Comparison of ENCODE assay signal across 18 mouse cellular contexts in genomic region chr12:36072860-36073259, GRCm38 (mm10). TPM values are rescaled to one million over a fixed set of nuclear protein-coding genes. Genes with fewer than 3 reads are reported as not detected.
DNase-seq lines count a peak whose midpoint lies in the region; ATAC-seq and TF ChIP-seq lines count a peak whose summit lies in the region.
"Had no signal": no experiment of that assay in that cellular context is flagged by ENCODE, and none has a peak within 500 bp of the region (broad histone marks: within the 10 kb centered on the region; RNA-seq: fewer than 3 reads in every experiment).

No protein-coding gene starts in this region.

- H3K27ac ChIP-seq in lung, embryonic 14.5 days (ENCODE audit: low read depth) = no peak overlapping the region
- no peak overlapping the region for H3K27ac ChIP-seq in forebrain, embryonic 11.5 days (ENCODE audit: low read depth, low read length)
- H3K27ac ChIP-seq: gastrocnemius, adult 2 months; heart, embryonic 10.5 days; hindbrain, embryonic 10.5 days; left cerebral cortex, adult 2 months had no signal

- H3K4me2 ChIP-seq in lung, embryonic 14.5 days = no peak overlapping the region
- H3K4me2 ChIP-seq in forebrain, embryonic 11.5 days (ENCODE audit: low read depth, low read length, severe bottlenecking) = no peak overlapping the region

- 16% methylated on average over 5 of the region's 5 CpGs for WGBS in lung, embryonic 14.5 days
- 11% methylated on average over 5 of the region's 5 CpGs for WGBS in forebrain, embryonic 11.5 days

- peak; percentile 7 for DNase-seq in embryo, embryonic 10 days (ENCODE audit: low spot score)
- no peak for DNase-seq in embryo, embryonic 9.5 days (ENCODE audit: extremely low spot score)
- peak; percentile 16 for DNase-seq in lung, embryonic 14.5 days
- no peak for DNase-seq in lung, postnatal 14 days
- peak; percentile 31 for DNase-seq in induced T-regulatory cell, adult 2 months (ENCODE audit: low read depth)
- DNase-seq in forebrain, embryonic 11.5 days (ENCODE audit: low spot score) = no peak
- DNase-seq: adrenal gland, adult 2 months; cerebellum, adult 9-10 months; gastrocnemius, adult 2 months; left cerebral cortex, postnatal 4 days; liver; lung, postnatal 10 days had no signal

- H3K9me3 ChIP-seq in lung, embryonic 14.5 days (ENCODE audit: low read depth, low read length) = no peaks in the 10 kb centered on the region
- H3K9me3 ChIP-seq in forebrain, embryonic 11.5 days (ENCODE audit: control insufficient read depth, low read length) = no peaks in the 10 kb centered on the region
- H3K9me3 ChIP-seq: heart, embryonic 10.5 days; hindbrain, embryonic 10.5 days had no signal

- ATAC-seq in lung, embryonic 14.5 days (ENCODE audit: insufficient read depth) = no peak
- ATAC-seq in CD4-positive, CD25-positive, alpha-beta regulatory T cell, adult 4 months = peak; percentile 85
- no peak for ATAC-seq in frontal cortex, adult (ENCODE audit: low TSS enrichment)
- ATAC-seq in forebrain, embryonic 11.5 days (replicated peaks; ENCODE audit: low FRiP score) = no peak

- TF ChIP-seq CTCF in lung, embryonic 14.5 days (IDR thresholded peaks at IDR 0.05; ENCODE audit: low read depth) = no peak

- H3K36me3 ChIP-seq in lung, embryonic 14.5 days (ENCODE audit: insufficient read depth) = no peaks in the 10 kb centered on the region
- no peaks in the 10 kb centered on the region for H3K36me3 ChIP-seq in forebrain, embryonic 11.5 days (ENCODE audit: control insufficient read depth, insufficient read depth, low read length)
- H3K36me3 ChIP-seq: heart, embryonic 10.5 days; hindbrain, embryonic 10.5 days had no signal

- H3K4me1 ChIP-seq in lung, embryonic 14.5 days (ENCODE audit: insufficient read depth) = no peaks in the 10 kb centered on the region
- no peaks in the 10 kb centered on the region for H3K4me1 ChIP-seq in forebrain, embryonic 11.5 days (replicated peaks; ENCODE audit: control insufficient read depth, insufficient read depth, low read length)

- no peak overlapping the region for H3K9ac ChIP-seq in lung, embryonic 14.5 days
- H3K9ac ChIP-seq in forebrain, embryonic 11.5 days (ENCODE audit: low read length) = no peak overlapping the region

- H3K4me3 ChIP-seq in lung, embryonic 14.5 days (ENCODE audit: low read depth, low read length) = no peak overlapping the region
- H3K4me3 ChIP-seq in forebrain, embryonic 11.5 days (ENCODE audit: low read depth, low read length) = no peak overlapping the region
- H3K4me3 ChIP-seq: gastrocnemius, adult 2 months; heart, embryonic 10.5 days; hindbrain, embryonic 10.5 days; left cerebral cortex, adult 2 months had no signal

- no peaks in the 10 kb centered on the region for H3K27me3 ChIP-seq in lung, embryonic 14.5 days (ENCODE audit: insufficient read depth, low read length)
- H3K27me3 ChIP-seq in forebrain, embryonic 11.5 days (ENCODE audit: control insufficient read depth, insufficient read depth, low read length) = no peaks in the 10 kb centered on the region
- H3K27me3 ChIP-seq: CH12.LX had no signal

RNA-seq across cellular contexts. Expression of gene Tspan13, which starts 30.6 kb away (rescaled TPM):
- polyA plus RNA-seq in lung, embryonic 14.5 days (2014; fragmentation: Nextera tagmentation; extraction: Ambion mirVana) = 108 and 117 TPM in 2 replicates
- polyA plus RNA-seq in CD4-positive, CD25-positive, alpha-beta regulatory T cell, adult 4 months (2017; shearing (Covaris generic)) = 100 to 1,000 TPM; 219 to 252 TPM
- polyA plus RNA-seq in forebrain, embryonic 11.5 days (2014; fragmentation: Nextera tagmentation; extraction: Ambion mirVana) = 187 and 199 TPM in 2 replicates

Comparison
In these comparisons a context has a peak if more than half of its experiments do, and no peak if none do; other contexts are left out.
1. DNase-seq: peak in embryo, embryonic 10 days (single experiment), lung, embryonic 14.5 days (single experiment) and induced T-regulatory cell, adult 2 months (single experiment); none in embryo, embryonic 9.5 days (single experiment), lung, postnatal 14 days (single experiment) and forebrain, embryonic 11.5 days (single experiment).